Mouse (Mus musculus): ENCODE results near the gene Dnajb9. TPM values are rescaled to one million over a fixed set of nuclear protein-coding genes. Genes with fewer than 3 reads are reported as not detected.

Dnajb9 gene
- polyA plus RNA-seq (2014; fragmentation: Nextera tagmentation; extraction: Ambion mirVana), result 30.6 and 35.0 TPM in 2 replicates

GRCm38 (mm10) chr12:44209824-44210752, at the start of gene Dnajb9:
Dnajb9 (minus strand) TSS chr12:44210326.
- H3K4me3 ChIP-seq (ENCODE audit: low read depth, low read length), result peak within 1 kb of the TSS; percentile 89
- under 1% methylated on average over 73 of the region's 77 CpGs for WGBS
- DNase-seq (ENCODE audit: low spot score, missing footprints) (peak; percentile 100), ATAC-seq (ENCODE audit: low FRiP score) (peak; percentile 99)
- H3K36me3 ChIP-seq (ENCODE audit: control insufficient read depth, insufficient read depth, low read length), result no peaks in the 10 kb centered on the region
- peak within 1 kb of the TSS; percentile 85 for H3K9ac ChIP-seq (ENCODE audit: low read length)
- H3K27me3 ChIP-seq (ENCODE audit: control insufficient read depth, insufficient read depth, low read length), result no peaks in the 10 kb centered on the region
- H3K9me3 ChIP-seq (ENCODE audit: control insufficient read depth, low read length), result no peaks in the 10 kb centered on the region
- H3K4me1 ChIP-seq (ENCODE audit: control insufficient read depth, insufficient read depth, low read length), result peaks cover 6% of the 10 kb centered on the region; the same call in 1 of the 2 replicates
- H3K4me2 ChIP-seq, result peak within 1 kb of the TSS; percentile 72
- H3K27ac ChIP-seq (ENCODE audit: low read depth, low read length), result peak within 1 kb of the TSS; percentile 52

GRCm38 (mm10) chr12:44248309-44248977, 38.3 kb upstream of the Dnajb9 start:
- Histone ChIP-seq H3K27ac (ENCODE audit: low read depth, low read length) (no peak overlapping the region), H3K36me3 (ENCODE audit: control insufficient read depth, insufficient read depth, low read length) (no peaks in the 10 kb centered on the region), H3K27me3 (ENCODE audit: control insufficient read depth, insufficient read depth, low read length) (no peaks in the 10 kb centered on the region), H3K9me3 (ENCODE audit: control insufficient read depth, low read length) (no peaks in the 10 kb centered on the region), H3K4me3 (ENCODE audit: low read depth, low read length) (no peak overlapping the region), H3K4me2 (no peak overlapping the region), H3K9ac (ENCODE audit: low read length) (no peak overlapping the region), H3K4me1 (ENCODE audit: control insufficient read depth, insufficient read depth, low read length) (no peaks in the 10 kb centered on the region)
- WGBS, result 77% methylated on average over 9 of the region's 9 CpGs
- peak; percentile 46; the same call in 1 of the 2 replicates for ATAC-seq (ENCODE audit: low FRiP score)
- no peak for DNase-seq (ENCODE audit: low spot score, missing footprints)

GRCm38 (mm10) chr12:44245739-44246138, 35.6 kb upstream of the Dnajb9 start:
- no peak overlapping the region for H3K27ac ChIP-seq (ENCODE audit: low read depth, low read length)
- no peaks in the 10 kb centered on the region for H3K36me3 ChIP-seq (ENCODE audit: control insufficient read depth, insufficient read depth, low read length)
- H3K9ac ChIP-seq (ENCODE audit: low read length), result no peak overlapping the region
- no peaks in the 10 kb centered on the region for H3K4me1 ChIP-seq (ENCODE audit: control insufficient read depth, insufficient read depth, low read length)
- no peak overlapping the region for H3K4me2 ChIP-seq
- no peak for DNase-seq (ENCODE audit: low spot score, missing footprints)
- no peaks in the 10 kb centered on the region for H3K27me3 ChIP-seq (ENCODE audit: control insufficient read depth, insufficient read depth, low read length)
- no peak overlapping the region for H3K4me3 ChIP-seq (ENCODE audit: low read depth, low read length)
- WGBS, result 90% methylated on average over 3 of the region's 3 CpGs
- ATAC-seq (ENCODE audit: low FRiP score), result no peak
- H3K9me3 ChIP-seq (ENCODE audit: control insufficient read depth, low read length), result no peaks in the 10 kb centered on the region

GRCm38 (mm10) chr12:44242407-44242806, 32.3 kb upstream of the Dnajb9 start:
- Histone ChIP-seq H3K4me3 (ENCODE audit: low read depth, low read length) (no peak overlapping the region), H3K36me3 (ENCODE audit: control insufficient read depth, insufficient read depth, low read length) (no peaks in the 10 kb centered on the region), H3K4me1 (ENCODE audit: control insufficient read depth, insufficient read depth, low read length) (no peaks in the 10 kb centered on the region), H3K4me2 (no peak overlapping the region), H3K27me3 (ENCODE audit: control insufficient read depth, insufficient read depth, low read length) (no peaks in the 10 kb centered on the region), H3K9me3 (ENCODE audit: control insufficient read depth, low read length) (no peaks in the 10 kb centered on the region), H3K27ac (ENCODE audit: low read depth, low read length) (no peak overlapping the region), H3K9ac (ENCODE audit: low read length) (no peak overlapping the region)
- 90% methylated on average over 4 of the region's 4 CpGs for WGBS
- ATAC-seq (ENCODE audit: low FRiP score) (no peak), DNase-seq (ENCODE audit: low spot score, missing footprints) (no peak)

- DNase-seq (ENCODE audit: low spot score, missing footprints), result no peak
- Histone ChIP-seq H3K9ac (ENCODE audit: low read length) (no peak overlapping the region), H3K4me2 (no peak overlapping the region), H3K9me3 (ENCODE audit: control insufficient read depth, low read length) (no peaks in the 10 kb centered on the region), H3K4me1 (ENCODE audit: control insufficient read depth, insufficient read depth, low read length) (no peaks in the 10 kb centered on the region), H3K36me3 (ENCODE audit: control insufficient read depth, insufficient read depth, low read length) (no peaks in the 10 kb centered on the region), H3K27me3 (ENCODE audit: control insufficient read depth, insufficient read depth, low read length) (no peaks in the 10 kb centered on the region), H3K27ac (ENCODE audit: low read depth, low read length) (no peak overlapping the region), H3K4me3 (ENCODE audit: low read depth, low read length) (no peak overlapping the region)
- no peak for ATAC-seq (ENCODE audit: low FRiP score)
- 75% methylated on average over 7 of the region's 7 CpGs for whole genome bisulfite sequencing
These were observed 31.0 kb upstream of the Dnajb9 start for GRCm38 (mm10) chr12:44241090-44241489.

GRCm38 (mm10) chr12:44224650-44225049, 14.5 kb upstream of the Dnajb9 start:
- Histone ChIP-seq H3K4me3 (ENCODE audit: low read depth, low read length) (no peak overlapping the region), H3K9ac (ENCODE audit: low read length) (no peak overlapping the region), H3K4me2 (no peak overlapping the region), H3K27me3 (ENCODE audit: control insufficient read depth, insufficient read depth, low read length) (no peaks in the 10 kb centered on the region), H3K4me1 (ENCODE audit: control insufficient read depth, insufficient read depth, low read length) (no peaks in the 10 kb centered on the region), H3K27ac (ENCODE audit: low read depth, low read length) (no peak overlapping the region), H3K36me3 (ENCODE audit: control insufficient read depth, insufficient read depth, low read length) (no peaks in the 10 kb centered on the region), H3K9me3 (ENCODE audit: control insufficient read depth, low read length) (no peaks in the 10 kb centered on the region)
- ATAC-seq (ENCODE audit: low FRiP score), result no peak
- 84% methylated on average over 3 of the region's 3 CpGs for WGBS
- no peak for DNase-seq (ENCODE audit: low spot score, missing footprints)

- H3K9me3 ChIP-seq (ENCODE audit: control insufficient read depth, low read length), result no peaks in the 10 kb centered on the region
- H3K27me3 ChIP-seq (ENCODE audit: control insufficient read depth, insufficient read depth, low read length), result no peaks in the 10 kb centered on the region
- DNase-seq (ENCODE audit: low spot score, missing footprints) (no peak), ATAC-seq (ENCODE audit: low FRiP score) (peak; percentile 57)
- H3K4me2 ChIP-seq, result no peak overlapping the region
- 54% methylated on average over 3 of the region's 3 CpGs for WGBS
- no peak overlapping the region for H3K4me3 ChIP-seq (ENCODE audit: low read depth, low read length)
- no peak overlapping the region for H3K27ac ChIP-seq (ENCODE audit: low read depth, low read length)
- no peaks in the 10 kb centered on the region for H3K36me3 ChIP-seq (ENCODE audit: control insufficient read depth, insufficient read depth, low read length)
- H3K4me1 ChIP-seq (ENCODE audit: control insufficient read depth, insufficient read depth, low read length), result no peaks in the 10 kb centered on the region
- H3K9ac ChIP-seq (ENCODE audit: low read length), result no peak overlapping the region
These were observed 12.9 kb upstream of the Dnajb9 start for GRCm38 (mm10) chr12:44223044-44223443.

- WGBS, result 1% methylated on average over 89 of the region's 89 CpGs
- peak overlapping the region; percentile 71 for H3K4me2 ChIP-seq
- H3K9me3 ChIP-seq (ENCODE audit: control insufficient read depth, low read length), result no peaks in the 10 kb centered on the region
- peak overlapping the region; percentile 67 for H3K4me3 ChIP-seq (ENCODE audit: low read depth, low read length)
- peak overlapping the region; percentile 80 for H3K9ac ChIP-seq (ENCODE audit: low read length)
- H3K27ac ChIP-seq (ENCODE audit: low read depth, low read length), result no peak overlapping the region
- no peaks in the 10 kb centered on the region for H3K4me1 ChIP-seq (ENCODE audit: control insufficient read depth, insufficient read depth, low read length)
- peak; percentile 92 for DNase-seq (ENCODE audit: low spot score, missing footprints)
- H3K36me3 ChIP-seq (ENCODE audit: control insufficient read depth, insufficient read depth, low read length), result no peaks in the 10 kb centered on the region
- H3K27me3 ChIP-seq (ENCODE audit: control insufficient read depth, insufficient read depth, low read length), result no peaks in the 10 kb centered on the region
- ATAC-seq (ENCODE audit: low FRiP score), result peak; percentile 76
These were observed 11.7 kb upstream of the Dnajb9 start for GRCm38 (mm10) chr12:44221651-44222356.
